7 mouse cellular contexts compared by ENCODE assay signal in genomic region chr19:47853951-47854795, GRCm38 (mm10). TPM values are rescaled to one million over a fixed set of nuclear protein-coding genes. Genes with fewer than 3 reads are reported as not detected.
DNase-seq lines count a peak whose midpoint lies in the region; ATAC-seq and TF ChIP-seq lines count a peak whose summit lies in the region.

No protein-coding gene starts in this region.

- H3K4me1 ChIP-seq in cortical plate, adult 2 months (ENCODE audit: control insufficient read depth, insufficient read depth, low read length), result no peaks in the 10 kb centered on the region; the same call in 1 of the 2 replicates
- H3K4me1 ChIP-seq in heart, embryonic 14.5 days (ENCODE audit: control insufficient read depth in 2 of 2, insufficient read depth in 2 of 2, low read length in 2 of 2), result peaks cover 3 to 10% of the 10 kb centered on the region in 2 experiments
- peaks cover 22% of the 10 kb centered on the region for H3K4me1 ChIP-seq in liver, embryonic 13.5 days (replicated peaks)

- peak; percentile 12 to 16 for DNase-seq in right cerebral cortex, adult 2 months (ENCODE audit: low spot score in 2 of 2)
- no peak for DNase-seq in right cerebral cortex, postnatal 4 days
- no peak for DNase-seq in liver, embryonic 13.5 days
- no peak for DNase-seq in layer of hippocampus, postnatal 25 days (ENCODE audit: extremely low spot score in 1 of 2, low spot score in 1 of 2)
- no peak for DNase-seq in urinary bladder, postnatal 10 days (ENCODE audit: low spot score)

- peak overlapping the region; percentile 45 for H3K4me3 ChIP-seq in cortical plate, adult 2 months (ENCODE audit: insufficient read depth, low read length)
- peak overlapping the region; percentile 61 to 74 for H3K4me3 ChIP-seq in heart, embryonic 14.5 days (ENCODE audit: control insufficient read depth in 1 of 2, insufficient read depth in 1 of 2, low read depth in 1 of 2, low read length in 2 of 2)
- H3K4me3 ChIP-seq in liver, embryonic 13.5 days (replicated peaks), result peak overlapping the region; percentile 66

- H3K9me3 ChIP-seq in heart, embryonic 14.5 days (ENCODE audit: control insufficient read depth, low read length), result no peaks in the 10 kb centered on the region
- H3K9me3 ChIP-seq in liver, embryonic 13.5 days (replicated peaks), result no peaks in the 10 kb centered on the region

- H3K9ac ChIP-seq in heart, embryonic 14.5 days (ENCODE audit: low read length), result peak overlapping the region; percentile 86
- H3K9ac ChIP-seq in liver, embryonic 13.5 days, result peak overlapping the region; percentile 69; the same call in 1 of the 2 replicates

- peaks cover 17% of the 10 kb centered on the region for H3K36me3 ChIP-seq in heart, embryonic 14.5 days (ENCODE audit: control insufficient read depth, insufficient read depth, low read length)
- peaks cover 8% of the 10 kb centered on the region for H3K36me3 ChIP-seq in liver, embryonic 13.5 days

- WGBS in heart, embryonic 14.5 days, result 18% methylated on average over 13 of the region's 13 CpGs
- 31% methylated on average over 13 of the region's 13 CpGs for WGBS in liver, embryonic 13.5 days (ENCODE audit: insufficient replicate concordance)

- H3K27me3 ChIP-seq in heart, embryonic 14.5 days (ENCODE audit: control insufficient read depth, insufficient read depth, low read length), result no peaks in the 10 kb centered on the region
- peaks cover 4% of the 10 kb centered on the region; the same call in 1 of the 2 replicates for H3K27me3 ChIP-seq in liver, embryonic 13.5 days

- H3K27ac ChIP-seq in cortical plate, adult 2 months (ENCODE audit: insufficient read depth, low read length), result no peak overlapping the region
- peak overlapping the region in 1 of 2 experiments; percentile 25; a peak in 1 of 4 replicates for H3K27ac ChIP-seq in heart, embryonic 14.5 days (replicated peaks in 1 of 2; ENCODE audit: control insufficient read depth in 1 of 2, insufficient read depth in 1 of 2, low read depth in 2 of 2, low read length in 2 of 2)
- no peak overlapping the region for H3K27ac ChIP-seq in liver, embryonic 13.5 days

- no peak for TF ChIP-seq CTCF in cortical plate, adult 2 months (IDR thresholded peaks at IDR 0.05; ENCODE audit: extremely low read depth, insufficient read depth, low read length)

- peak overlapping the region; percentile 100 for H3K4me2 ChIP-seq in heart, embryonic 14.5 days (ENCODE audit: low read length)
- H3K4me2 ChIP-seq in liver, embryonic 13.5 days, result peak overlapping the region; percentile 89

- ATAC-seq in heart, embryonic 14.5 days (ENCODE audit: insufficient number of reproducible peaks, insufficient read depth, low FRiP score, low read depth), result peak; percentile 48; the same call in 1 of the 2 replicates
- peak; percentile 58 for ATAC-seq in liver, embryonic 13.5 days (ENCODE audit: low read depth)

- no peak for TF ChIP-seq POLR2A in cortical plate, adult 2 months (IDR thresholded peaks at IDR 0.05; ENCODE audit: extremely low read depth, insufficient read depth, low read length)

RNA-seq across cellular contexts. Expression of gene Gsto1, which starts 0.6 kb away (rescaled TPM):
- 47.8 and 51.4 TPM in 2 replicates for polyA plus RNA-seq in cortical plate, adult 2 months (2012; rRNA removed)
- 88.0 and 92.7 TPM in 2 replicates for polyA plus RNA-seq in heart, embryonic 14.5 days (2014; fragmentation: Nextera tagmentation; extraction: Ambion mirVana)
- 117 and 139 TPM in 2 replicates for polyA plus RNA-seq in liver, embryonic 13.5 days (2015; fragmentation: Nextera tagmentation; extraction: Ambion mirVana)
- 10 to 100 TPM; 55.2 to 63.5 TPM for total RNA-seq in layer of hippocampus, postnatal 25 days (2021)

RNA-seq across cellular contexts. Expression of gene Gsto2, which starts 11.2 kb away (rescaled TPM):
- polyA plus RNA-seq in cortical plate, adult 2 months (2012; rRNA removed), result 2.5 and 3.2 TPM in 2 replicates
- 1.5 and 2.3 TPM in 2 replicates for polyA plus RNA-seq in heart, embryonic 14.5 days (2014; fragmentation: Nextera tagmentation; extraction: Ambion mirVana)
- polyA plus RNA-seq in liver, embryonic 13.5 days (2015; fragmentation: Nextera tagmentation; extraction: Ambion mirVana), result 0.16 and 0.22 TPM in 2 replicates
- 1 to 10 TPM; 2.2 to 2.4 TPM for total RNA-seq in layer of hippocampus, postnatal 25 days (2021)

Comparison
In these comparisons a context has a peak if more than half of its experiments do, and no peak if none do; other contexts are left out.
1. DNase-seq: peak in right cerebral cortex, adult 2 months (2 of 2); none in right cerebral cortex, postnatal 4 days (single experiment), liver, embryonic 13.5 days (single experiment), layer of hippocampus, postnatal 25 days (0 of 2) and urinary bladder, postnatal 10 days (single experiment).
2. Peak in every context shown above with its lines, with median percentiles within 50 percentile points of each other: H3K4me3 ChIP-seq.